Mouse (Mus musculus) small intestine, adult 2 months (tissue): ENCODE data around the gene Dennd1b.

Experiments
- CTCF ChIP-seq: fragments of 200-500 bp; IDR thresholded peaks from 2 replicates; pipeline ENCODE4 v1.5.1; 2012; ENCODE audit warnings: low read depth, mild to moderate bottlenecking, control low read depth, inconsistent platforms, low read length, moderate library complexity, mixed read lengths; ENCODE audit not compliant: insufficient replicate concordance, insufficient read length; ENCODE audit errors: extremely low read depth
- POLR2A ChIP-seq: fragments of 200-500 bp; IDR thresholded peaks from 2 replicates; pipeline ENCODE4 v1.6.1; 2012; ENCODE audit warnings: low read depth, mild to moderate bottlenecking, control low read depth, inconsistent platforms, low read length, moderate library complexity

GRCm38 (mm10) chr1:138975945-138976344 is 12.7 kb downstream of the Dennd1b start:
- TF ChIP-seq POLR2A (no peak), CTCF (no peak)
